Mouse (Mus musculus): ENCODE results near the gene Lrrk1.

DNA sequence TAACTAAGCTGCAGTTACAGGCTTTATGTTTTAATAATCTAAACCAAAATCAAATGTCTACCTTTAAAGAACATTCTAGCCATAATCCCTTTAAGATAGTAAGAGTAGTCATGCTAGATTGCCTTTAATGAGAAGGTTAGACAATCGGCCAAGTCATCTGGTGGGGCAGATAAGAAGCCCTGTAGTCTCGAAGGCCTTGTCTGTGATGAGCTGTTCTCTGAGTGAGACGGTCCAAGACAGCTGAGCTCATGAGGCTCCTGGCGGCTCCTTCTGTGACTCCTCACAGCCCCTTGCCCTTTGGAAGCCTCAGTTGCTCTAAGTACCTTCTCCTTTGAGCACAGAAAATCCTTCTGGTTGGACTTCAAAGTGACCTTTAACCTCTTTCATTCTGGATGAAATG, 211.2 kb downstream of the Lrrk1 start:
- no peak for TF ChIP-seq POLR2A (IDR thresholded peaks at IDR 0.05; ENCODE audit: extremely low read depth, insufficient read depth, low read length)
- no peak for TF ChIP-seq CTCF (IDR thresholded peaks at IDR 0.05; ENCODE audit: low read depth, low read length)
